Mouse (Mus musculus): Measurements from ENCODE around the gene Pcnx3.

- no peak for TF ChIP-seq POLR2A (IDR thresholded peaks at IDR 0.05; ENCODE audit: insufficient read depth, low read length)
- no peak for TF ChIP-seq CTCF (IDR thresholded peaks at IDR 0.05; ENCODE audit: low read depth, low read length)
- no peak for TF ChIP-seq EP300 (IDR thresholded peaks at IDR 0.05; ENCODE audit: insufficient read depth, low read depth, low read length)
Observed at GRCm38 (mm10) chr19:5687738-5688137, 970 bp downstream of the Pcnx3 start.
